Mouse (Mus musculus) megakaryocyte, embryonic 14.5 days (primary cell): Measurements from ENCODE around the gene St3gal3. TPM values are rescaled to one million over a fixed set of nuclear protein-coding genes. Genes with fewer than 3 reads are reported as not detected.

Experiments used
- H3K27me3 ChIP-seq: replicated peaks from 2 replicates; pipeline ENCODE3; 2012; ENCODE audit warnings: inconsistent platforms
- H3K36me3 ChIP-seq: replicated peaks from 2 replicates; pipeline ENCODE3; 2012; ENCODE audit warnings: low read length, inconsistent platforms, mixed read lengths
- H3K4me1 ChIP-seq: 2 replicates; pipeline ENCODE4 v1.6.1; 2012; ENCODE audit warnings: inconsistent platforms
- H3K4me3 ChIP-seq: replicated peaks from 2 replicates; pipeline ENCODE3; 2012; ENCODE audit warnings: moderate library complexity, mild to moderate bottlenecking, inconsistent platforms
- H3K9me3 ChIP-seq: 2 replicates; pipeline ENCODE4 v1.6.1; 2012; ENCODE audit warnings: inconsistent platforms
- FLI1 ChIP-seq: IDR thresholded peaks from 2 replicates; pipeline ENCODE4 v1.6.1; 2012; ENCODE audit warnings: low read length, inconsistent platforms, mixed read lengths
- GATA1 ChIP-seq: IDR thresholded peaks from 3 replicates; pipeline ENCODE4 v1.6.1; 2012; ENCODE audit warnings: mixed read lengths, low read length, inconsistent platforms, borderline replicate concordance
- polyA plus RNA-seq: library from polyadenylated mRNA; stranded (reverse); fragments of >175 nt; gene quantifications from 2 replicates; pipeline ENCODE4 v1.2.3, GENCODE M21; 2012; ENCODE audit warnings: low replicate concordance; ENCODE audit not compliant: insufficient read depth

St3gal3 gene
- polyA plus RNA-seq, 1 experiment = 17.4 TPM

DNA sequence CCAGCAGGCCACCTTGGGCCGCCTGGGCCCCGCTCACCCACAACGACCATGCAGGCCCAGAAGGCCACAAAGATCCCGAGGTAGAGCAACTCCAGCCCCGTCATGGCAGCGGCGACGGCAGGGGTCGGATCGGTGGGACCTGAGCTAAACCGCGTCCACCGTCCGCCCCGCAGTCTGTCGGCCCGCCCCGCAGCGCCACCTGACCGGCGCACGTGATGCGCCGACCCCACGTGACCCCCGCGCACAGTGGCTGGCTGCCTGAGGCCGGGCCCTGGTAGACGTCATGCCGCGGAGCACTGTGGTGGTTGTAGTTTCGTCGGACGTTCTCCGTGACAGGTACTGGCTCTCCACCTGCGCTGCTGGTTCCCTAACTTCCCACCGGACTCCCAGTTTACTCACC is 247.6 kb downstream of the St3gal3 start, which contains the start of gene Atp6v0b:
Gene Atp6v0b (minus strand): TSS at position 201 of the 400 bp plus-strand sequence.
- Histone ChIP-seq H3K9me3 (no peaks in the 10 kb centered on the region), H3K36me3 (peaks cover 48% of the 10 kb centered on the region), H3K4me3 (peak within 1 kb of the TSS; percentile 96), H3K27me3 (peaks cover 24% of the 10 kb centered on the region), H3K4me1 (peaks cover 55% of the 10 kb centered on the region)
- TF ChIP-seq GATA1 (no peak), FLI1 (no peak)

DNA sequence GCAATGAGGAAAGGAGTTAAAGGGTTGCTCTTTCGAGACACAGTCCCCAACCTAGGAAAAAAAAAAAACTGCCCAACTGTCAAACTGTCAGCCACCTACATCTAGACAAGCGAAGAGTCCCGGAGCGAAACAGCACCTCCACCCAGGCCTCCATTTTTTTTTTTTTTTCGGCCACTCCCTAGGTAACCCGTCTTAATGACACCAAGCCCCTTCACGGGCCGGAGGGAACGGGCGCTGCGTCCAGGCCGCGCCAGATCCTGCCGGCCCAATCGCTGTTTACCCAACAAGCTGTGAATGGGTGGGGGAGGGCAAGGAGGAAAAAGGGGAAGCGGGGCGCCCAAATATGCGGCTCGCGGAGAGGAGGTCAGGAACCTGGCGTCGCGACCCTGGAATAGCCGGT is 248.1 kb downstream of the St3gal3 start:
- H3K36me3 ChIP-seq = peaks cover 48% of the 10 kb centered on the region
- peaks cover 28% of the 10 kb centered on the region for H3K27me3 ChIP-seq
- H3K4me1 ChIP-seq = peaks cover 53% of the 10 kb centered on the region
- H3K9me3 ChIP-seq = no peaks in the 10 kb centered on the region
- peak overlapping the region; percentile 96 for H3K4me3 ChIP-seq
- TF ChIP-seq GATA1 (no peak), FLI1 (no peak)

DNA sequence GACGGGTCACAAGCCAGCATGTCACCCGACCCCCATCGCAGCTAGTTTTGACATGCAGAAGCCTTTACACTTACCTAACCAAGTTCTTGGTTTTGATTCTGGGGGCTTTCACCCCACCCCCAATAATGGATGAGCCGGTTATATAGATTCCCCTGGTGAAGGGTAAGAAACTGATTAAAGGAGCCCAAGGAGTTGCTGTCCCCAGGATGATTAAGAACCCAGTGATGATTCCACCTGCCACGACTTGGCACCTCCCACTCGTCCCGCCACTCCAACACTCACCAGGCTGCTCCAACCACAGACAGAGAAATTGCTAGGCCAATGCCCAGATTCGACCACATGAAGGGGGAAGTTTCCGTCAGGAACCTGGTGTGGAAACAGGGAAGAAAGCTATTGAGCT is 248.7 kb downstream of the St3gal3 start:
- Histone ChIP-seq H3K27me3 (peaks cover 35% of the 10 kb centered on the region), H3K4me1 (peaks cover 49% of the 10 kb centered on the region), H3K36me3 (peaks cover 48% of the 10 kb centered on the region), H3K4me3 (peak overlapping the region; percentile 96), H3K9me3 (no peaks in the 10 kb centered on the region)
- no peak for TF ChIP-seq GATA1
- TF ChIP-seq FLI1 = no peak

DNA sequence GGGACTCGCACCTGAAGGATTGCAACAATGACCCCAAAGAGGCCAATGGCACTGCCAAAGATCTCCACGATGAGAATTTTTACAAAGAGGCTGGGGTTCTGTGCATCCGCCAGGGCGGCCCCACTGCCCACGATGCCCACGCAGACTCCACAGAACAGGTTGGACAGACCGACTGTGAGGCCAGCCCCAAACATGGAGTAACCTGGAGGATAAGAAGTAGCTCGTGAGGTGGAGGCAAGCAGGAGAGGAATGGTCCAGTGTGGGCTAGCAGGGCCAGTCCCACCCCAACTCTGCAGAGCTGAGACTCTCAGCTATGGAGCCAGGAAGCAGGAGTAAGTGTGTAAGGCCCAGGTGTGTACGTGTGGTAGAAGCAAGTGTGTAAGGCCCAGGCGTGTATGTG is 249.6 kb downstream of the St3gal3 start:
- H3K4me3 ChIP-seq = peak overlapping the region; percentile 59
- peaks cover 44% of the 10 kb centered on the region for H3K36me3 ChIP-seq
- TF ChIP-seq FLI1 = no peak
- TF ChIP-seq GATA1 = no peak
- peaks cover 44% of the 10 kb centered on the region for H3K27me3 ChIP-seq
- peaks cover 40% of the 10 kb centered on the region for H3K4me1 ChIP-seq
- H3K9me3 ChIP-seq = no peaks in the 10 kb centered on the region

DNA sequence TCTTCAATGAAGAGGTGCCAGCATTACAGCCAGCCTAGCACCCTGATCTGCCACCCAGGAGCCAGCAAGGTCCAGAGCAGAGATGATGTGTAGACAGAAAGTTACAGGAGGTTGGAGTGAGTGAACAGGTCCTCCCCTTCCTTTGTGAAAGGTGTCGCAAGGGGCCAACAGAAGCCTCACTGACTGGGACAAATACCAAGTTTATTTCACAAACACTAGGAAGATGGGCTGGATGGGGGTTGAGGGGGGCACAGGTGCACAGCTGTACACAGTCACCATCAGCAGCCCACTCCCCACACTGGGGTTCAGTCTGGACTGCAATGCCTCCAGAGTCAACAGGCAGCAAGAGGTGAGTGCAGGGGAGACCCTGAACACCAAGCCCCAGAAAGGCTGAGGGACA is 250.6 kb downstream of the St3gal3 start:
- Histone ChIP-seq H3K4me1 (peaks cover 36% of the 10 kb centered on the region), H3K4me3 (no peak overlapping the region), H3K9me3 (no peaks in the 10 kb centered on the region), H3K27me3 (peaks cover 52% of the 10 kb centered on the region), H3K36me3 (peaks cover 34% of the 10 kb centered on the region)
- no peak for TF ChIP-seq GATA1
- no peak for TF ChIP-seq FLI1

DNA sequence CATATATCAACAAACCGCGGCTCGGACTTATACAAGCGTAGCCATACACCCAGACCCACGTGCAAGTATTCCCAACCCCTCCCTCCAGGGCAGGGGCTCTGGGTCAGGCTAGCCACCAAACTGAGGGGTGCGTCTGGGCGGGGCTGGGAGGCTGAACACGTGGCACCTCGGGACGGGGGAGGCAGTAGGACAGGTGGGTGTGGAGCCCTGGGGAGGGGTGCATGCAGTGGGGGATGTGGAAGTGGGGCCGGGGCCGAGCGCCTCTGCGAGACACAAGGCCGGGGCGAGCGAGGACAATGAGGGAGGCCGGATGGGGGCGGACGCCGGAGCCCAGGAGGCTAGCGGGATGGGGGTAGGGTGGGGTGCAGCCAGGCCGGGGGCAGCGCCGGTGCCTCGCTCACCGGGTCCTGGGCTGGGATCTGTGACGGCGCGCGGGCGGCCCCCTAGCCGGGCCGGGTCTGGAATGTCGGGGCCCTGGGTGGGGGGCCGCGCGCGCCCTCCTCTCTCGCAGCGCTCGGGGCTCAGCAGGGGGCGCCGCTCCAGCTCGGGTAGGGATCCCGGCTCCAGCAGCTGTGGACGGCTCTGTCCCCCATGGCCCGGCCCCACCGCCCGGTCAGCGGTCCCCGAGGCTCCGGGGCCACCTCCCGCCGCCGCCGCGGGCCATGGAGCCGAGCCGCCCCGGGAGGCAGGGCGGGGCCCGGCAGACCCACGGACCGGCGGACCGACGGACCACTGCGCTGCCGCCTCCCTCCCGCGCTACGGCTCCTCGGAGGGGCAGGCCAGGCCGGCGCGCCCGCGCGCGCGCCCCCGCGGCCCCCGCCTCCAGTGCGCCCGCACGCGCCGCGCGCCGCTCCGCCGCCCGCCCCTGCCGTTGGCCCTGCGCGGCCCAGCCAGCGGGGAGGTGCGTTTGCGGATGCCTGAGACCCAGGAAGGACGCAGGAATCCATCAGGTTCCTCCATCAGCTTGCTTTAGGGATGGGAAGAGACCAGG is 251.7 kb downstream of the St3gal3 start, which contains the start of gene B4galt2:
Gene B4galt2 (minus strand): TSS at position 787 of the 991 bp plus-strand sequence.
- Histone ChIP-seq H3K9me3 (no peaks in the 10 kb centered on the region), H3K36me3 (peaks cover 29% of the 10 kb centered on the region), H3K4me1 (peaks cover 36% of the 10 kb centered on the region), H3K4me3 (peak within 1 kb of the TSS; percentile 85), H3K27me3 (peaks cover 62% of the 10 kb centered on the region)
- TF ChIP-seq FLI1 = no peak
- TF ChIP-seq GATA1 = no peak

Other genes starting within 250 kb of the St3gal3 start
- gene Atp6v0b, start 247.6 kb downstream of the St3gal3 start, polyA plus RNA-seq = 395 and 493 TPM in 2 replicates
- 3.1 and 9.9 TPM in 2 replicates for gene Dph2, start 242.9 kb downstream of the St3gal3 start, polyA plus RNA-seq
- 7.4 and 13.2 TPM in 2 replicates for gene Ipo13, start 219.9 kb downstream of the St3gal3 start, polyA plus RNA-seq
- gene Artn, start 205.2 kb downstream of the St3gal3 start, polyA plus RNA-seq = 0.74 TPM in 1 of 2 replicates, not detected in the other
- 11.3 and 18.7 TPM in 2 replicates for gene Kdm4a, start 45.1 kb upstream of the St3gal3 start, polyA plus RNA-seq
- gene Ptprf, start 156.5 kb upstream of the St3gal3 start, polyA plus RNA-seq = 0.41 and 1.1 TPM in 2 replicates